Mouse (Mus musculus) left cerebral cortex, postnatal 4 days (tissue): ENCODE data around the gene Fbxo41. TPM values are rescaled to one million over a fixed set of nuclear protein-coding genes. Genes with fewer than 3 reads are reported as not detected.
A peak's percentile ranks its signal among the peaks of the same experiment; 100 is the strongest.

ENCODE experiments used
- DNase-seq: peaks from one replicate; pipeline ENCODE4 v3.0.0-alpha.2; 2022
- intact Hi-C: fragments of 180-260 bp; cut with DNase I; formaldehyde crosslinking; loops from one replicate; pipeline ENCODE4 v1.15.1; 2025
- total RNA-seq, 2 experiments: library from RNA; stranded (reverse); gene quantifications; 2 replicates each; pipeline ENCODE4 v1.2.3; 2021

Fbxo41 gene
- total RNA-seq, 2 experiments from 2014 or later = 88.6 to 89.6 TPM

DNA sequence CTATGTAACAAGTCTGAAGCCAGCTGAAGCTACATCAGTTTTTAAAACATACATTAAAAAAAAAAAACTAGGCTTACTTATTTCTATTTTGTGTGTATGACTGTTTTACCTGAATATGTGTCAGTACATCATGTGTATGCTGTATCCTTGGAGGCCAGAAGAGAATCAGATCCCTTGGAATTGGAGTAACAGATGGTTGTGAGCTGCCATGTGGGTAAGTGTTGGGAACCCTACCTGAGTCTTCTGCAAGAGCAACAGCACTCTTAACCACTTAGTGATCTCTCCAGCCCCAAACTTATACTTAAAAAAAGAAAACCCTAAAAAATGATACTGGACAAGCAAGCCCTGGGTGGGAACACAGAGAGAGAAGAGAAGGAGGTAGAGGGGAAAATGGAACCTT lies 5.8 kb downstream of the Fbxo41 start:
- intact Hi-C loops = no loop called here

DNA sequence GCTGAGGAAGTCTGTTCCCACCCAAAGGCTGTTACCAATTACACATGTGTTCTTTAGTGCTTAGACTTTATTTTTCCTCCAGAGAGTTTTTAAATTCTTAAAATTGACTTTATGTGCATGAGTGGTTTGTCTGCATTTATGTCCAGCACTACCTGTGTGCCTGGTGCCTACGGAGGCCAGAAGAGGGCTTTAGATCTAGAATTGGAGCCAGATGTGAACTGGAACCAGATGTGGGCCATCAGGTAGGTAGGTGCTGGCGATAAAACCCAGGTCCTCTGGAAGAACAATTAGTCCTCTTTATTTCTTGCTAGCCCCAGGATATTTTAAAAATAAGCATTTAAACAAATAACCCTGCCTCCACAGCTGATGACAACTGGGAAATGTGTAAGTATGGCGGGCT lies 11.2 kb downstream of the Fbxo41 start:
- DNase-seq = no peak
- intact Hi-C loops = no loop called here

More for the DNA sequence above, 5.8 kb downstream of the Fbxo41 start:
- no peak for DNase-seq

DNA sequence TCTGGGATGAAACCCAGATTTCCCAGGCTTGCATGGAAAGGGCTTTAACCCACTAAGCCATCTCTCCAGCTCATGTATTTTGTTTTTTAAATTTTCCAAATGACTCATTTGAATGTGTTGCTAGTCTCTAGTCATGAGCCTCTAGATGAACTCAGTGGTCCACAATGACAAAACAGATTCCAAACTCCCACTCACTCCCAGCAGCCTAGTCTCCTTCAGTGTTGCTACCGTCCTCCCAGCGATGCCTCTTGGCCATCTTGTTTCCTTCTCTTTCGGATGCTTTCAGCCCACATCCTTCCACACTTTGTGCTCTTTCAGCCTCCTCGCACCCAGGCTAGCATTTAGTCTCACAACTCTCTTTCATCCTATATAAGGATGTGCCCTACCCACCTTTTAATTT lies 12.5 kb downstream of the Fbxo41 start:
- intact Hi-C loops = no loop called here
- DNase-seq = no peak

DNA sequence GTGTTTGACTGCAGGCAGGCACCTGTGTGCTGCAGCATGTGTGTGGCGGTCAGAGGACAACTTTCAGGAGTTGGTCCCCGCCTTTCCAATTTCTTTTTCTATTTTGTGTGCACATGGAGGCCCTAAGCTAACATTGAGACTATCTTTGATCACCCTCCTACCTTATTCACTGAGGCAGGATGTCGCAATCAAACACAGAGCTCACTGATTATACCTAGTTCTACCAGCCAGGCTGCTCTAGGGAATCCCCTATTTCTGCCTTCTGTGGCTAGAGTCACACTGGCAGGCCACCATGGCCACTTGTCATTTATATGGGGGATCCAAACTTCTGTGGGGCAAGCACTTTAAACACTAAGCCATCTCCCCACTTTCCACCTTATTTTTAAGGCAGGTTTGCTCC lies 13.1 kb downstream of the Fbxo41 start:
- intact Hi-C loops = no loop called here
- no peak for DNase-seq

DNA sequence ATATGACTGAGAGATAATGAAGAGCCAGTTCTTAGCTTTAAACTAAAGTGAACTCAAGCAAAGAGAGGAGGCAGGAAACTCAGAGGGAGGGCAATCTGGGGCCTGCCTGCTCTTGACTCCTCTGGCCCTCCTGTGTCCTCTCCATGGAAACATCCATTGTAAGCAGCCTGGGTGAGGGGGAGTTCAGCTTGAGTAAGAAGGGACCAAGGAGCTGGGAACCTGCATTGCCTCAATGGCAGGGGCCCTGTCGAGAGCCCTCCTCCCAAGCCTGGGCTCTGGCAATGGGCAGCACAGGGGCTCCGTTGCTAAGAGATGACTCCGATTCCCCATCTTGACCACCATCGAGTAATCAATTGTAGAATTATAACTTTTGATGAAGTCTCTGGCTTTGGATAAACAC lies 14.3 kb downstream of the Fbxo41 start:
- intact Hi-C loops = no loop called here
- no peak for DNase-seq

DNA sequence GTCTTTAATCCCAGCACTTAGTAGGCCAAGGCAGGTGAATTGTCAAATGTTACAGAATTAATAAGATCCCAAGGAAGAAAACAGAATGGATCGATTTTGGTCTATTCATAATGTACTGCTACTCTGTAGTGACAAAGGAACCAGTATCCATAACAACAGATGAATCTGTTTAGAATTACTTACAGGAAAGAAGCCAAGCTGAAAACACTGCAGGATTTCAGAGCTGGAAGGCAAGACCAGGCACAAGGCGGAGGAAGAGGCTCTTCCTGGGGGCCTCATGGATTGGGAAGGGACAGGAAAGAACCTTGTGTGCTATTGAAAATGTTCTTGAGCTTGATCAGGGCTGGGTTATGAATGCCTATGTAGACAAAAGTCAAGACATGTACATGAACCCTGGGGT lies 17.1 kb downstream of the Fbxo41 start:
- DNase-seq = no peak
- intact Hi-C loops = no loop called here

DNA sequence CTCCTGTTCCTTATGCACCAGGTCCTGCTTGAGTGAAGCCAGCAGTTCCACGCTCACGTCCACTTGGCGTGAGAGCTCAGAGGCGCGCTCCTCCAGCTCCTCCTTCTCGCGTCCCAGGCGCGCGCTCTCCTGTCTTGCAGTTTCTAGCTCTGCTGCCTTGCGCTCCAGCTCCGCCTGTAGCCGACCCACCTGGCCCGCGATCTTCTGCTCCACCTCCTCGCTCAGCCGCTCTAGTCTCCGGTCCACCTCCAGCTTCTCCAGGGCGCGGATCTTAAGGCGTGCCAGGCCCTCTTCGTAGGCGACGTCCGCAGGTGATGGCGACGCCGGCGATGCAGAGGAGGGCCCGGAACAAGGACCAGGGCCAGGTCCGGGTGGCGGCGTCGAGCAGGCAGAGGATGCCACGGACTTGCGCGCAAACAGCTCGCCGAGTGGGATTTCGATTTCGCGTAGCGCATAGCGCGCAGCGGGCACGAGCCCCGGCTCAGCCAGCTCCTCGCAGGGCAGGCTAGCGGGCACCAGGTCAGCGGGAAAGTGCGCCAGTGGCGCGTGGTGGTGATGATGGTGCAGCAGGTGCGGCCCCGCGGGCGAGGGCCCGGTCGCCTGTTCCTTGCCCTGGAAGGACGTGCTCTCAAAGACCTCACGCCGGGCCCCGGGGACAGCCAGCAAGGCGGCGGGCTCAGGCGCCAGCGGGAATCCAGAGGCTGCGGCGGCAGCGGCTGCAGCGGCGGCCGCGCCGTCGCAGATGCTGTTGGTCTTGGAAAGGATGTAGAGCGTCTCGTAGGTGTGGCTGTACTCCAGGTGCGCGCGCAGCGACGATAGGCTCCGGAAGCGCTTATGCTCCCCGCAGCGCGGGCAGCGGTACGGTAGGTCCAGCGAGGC lies 18.7 kb downstream of the Fbxo41 start:
- DNase-seq = no peak
- intact Hi-C loops = no loop called here

DNA sequence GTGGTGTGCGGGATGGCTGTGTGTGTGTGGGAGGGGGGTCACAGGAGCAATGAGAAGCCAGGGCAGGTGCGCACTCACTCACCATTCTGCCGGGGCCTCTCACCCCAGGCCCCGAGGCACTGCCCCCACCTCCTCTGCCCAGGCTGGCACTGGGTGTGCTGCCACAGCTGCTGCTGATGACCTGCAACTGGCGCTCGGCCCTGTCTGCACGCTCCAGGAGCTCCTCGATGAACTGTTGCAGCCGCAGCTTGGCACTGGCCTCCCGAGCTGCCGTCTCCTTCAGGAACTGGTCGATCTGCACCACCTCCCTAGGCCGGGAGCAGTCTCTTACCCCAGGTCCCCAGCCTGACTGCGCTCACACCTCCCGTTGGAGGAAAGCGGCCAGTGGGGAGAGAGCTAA lies 22.1 kb downstream of the Fbxo41 start:
- DNase-seq = peak; percentile 81
- intact Hi-C loops = no loop called here

DNA sequence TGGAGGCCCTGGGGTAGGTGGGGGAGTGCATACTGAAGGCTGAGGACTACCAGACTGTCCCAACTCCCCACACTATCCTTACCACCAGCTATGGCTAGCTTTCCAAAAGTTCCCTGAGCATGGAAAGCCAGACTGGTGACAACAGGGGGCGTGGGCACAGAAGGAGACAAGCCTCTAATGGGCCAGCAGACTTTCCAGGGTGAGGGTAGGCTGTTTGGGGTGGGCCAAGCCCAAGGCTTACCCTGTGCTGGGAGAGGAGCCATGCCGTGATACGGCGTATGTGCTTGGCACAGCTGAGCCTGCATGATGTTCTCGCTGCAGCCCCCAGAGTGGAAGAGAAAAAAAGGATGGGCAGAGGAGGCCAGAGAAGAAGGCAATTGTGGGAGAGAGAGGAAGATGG lies 22.8 kb downstream of the Fbxo41 start:
- peak; percentile 65 for DNase-seq
- intact Hi-C loops = no loop called here

DNA sequence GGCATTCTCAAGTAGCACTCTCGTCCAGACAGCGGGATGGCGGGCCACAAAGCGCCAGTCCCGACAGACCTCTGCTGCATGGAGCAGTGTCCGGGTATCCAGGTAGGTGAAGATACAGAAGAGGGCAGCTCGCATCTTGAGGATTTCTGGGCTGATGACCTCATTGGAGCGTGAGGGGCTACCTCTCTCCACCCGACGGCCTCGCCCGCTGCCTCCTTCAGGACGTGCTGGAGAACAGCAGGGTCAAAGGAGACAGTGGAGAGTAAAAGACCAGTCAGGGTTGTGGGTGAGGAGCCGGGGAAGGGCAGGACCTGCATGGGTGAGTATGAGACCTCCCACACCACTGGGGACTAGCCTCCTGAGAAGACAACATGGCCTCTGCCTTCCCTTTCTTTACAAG lies 24.4 kb downstream of the Fbxo41 start:
- no peak for DNase-seq
- intact Hi-C loops = no loop called here

DNA sequence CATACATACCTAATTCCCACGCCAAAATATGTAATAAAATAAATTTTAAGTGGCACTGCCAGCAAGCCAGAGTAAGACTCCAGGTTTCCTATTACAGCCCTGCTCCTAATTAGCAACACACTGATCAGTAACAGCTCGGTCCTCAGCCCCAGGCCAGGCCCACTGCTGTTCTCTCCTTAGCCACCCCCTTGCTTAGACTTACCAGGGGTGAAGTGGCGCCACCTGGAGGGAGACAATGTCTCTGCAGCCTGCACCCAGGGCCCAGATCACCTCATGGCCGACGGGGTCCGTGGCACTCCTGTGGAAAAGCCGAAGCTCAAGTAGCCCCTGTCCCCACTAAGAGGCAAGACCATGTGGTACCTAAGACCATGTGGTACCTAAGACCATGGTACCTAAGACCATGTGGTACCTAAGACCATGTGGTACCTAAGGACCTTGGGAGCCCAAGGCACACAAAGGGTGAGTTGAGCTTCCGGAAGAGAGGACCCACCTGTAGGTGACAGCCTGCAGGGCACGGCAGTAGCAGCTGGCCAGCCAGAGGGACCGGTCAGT lies 25.4 kb downstream of the Fbxo41 start:
- intact Hi-C loops = no loop called here
- no peak for DNase-seq

DNA sequence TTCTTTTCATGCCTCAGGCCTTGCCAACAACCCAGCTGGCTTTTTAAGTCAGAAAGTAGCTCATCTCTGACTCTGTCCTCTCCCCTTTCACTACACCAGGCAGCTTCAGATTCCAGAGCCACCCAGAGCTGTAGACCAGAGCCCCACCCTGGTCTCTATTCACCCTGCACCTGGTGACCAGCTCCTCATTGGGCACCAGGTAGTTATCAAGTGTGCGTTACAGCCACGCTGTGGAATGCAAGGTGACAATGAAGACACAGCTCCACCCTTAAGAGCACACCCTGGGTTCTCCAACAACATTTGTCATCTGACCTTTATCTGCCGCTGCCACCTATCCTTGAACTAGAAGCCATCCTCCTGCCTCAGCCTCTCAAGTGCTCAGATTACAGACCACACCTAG lies 27.2 kb downstream of the Fbxo41 start:
- DNase-seq = no peak
- intact Hi-C loops = no loop called here

DNA sequence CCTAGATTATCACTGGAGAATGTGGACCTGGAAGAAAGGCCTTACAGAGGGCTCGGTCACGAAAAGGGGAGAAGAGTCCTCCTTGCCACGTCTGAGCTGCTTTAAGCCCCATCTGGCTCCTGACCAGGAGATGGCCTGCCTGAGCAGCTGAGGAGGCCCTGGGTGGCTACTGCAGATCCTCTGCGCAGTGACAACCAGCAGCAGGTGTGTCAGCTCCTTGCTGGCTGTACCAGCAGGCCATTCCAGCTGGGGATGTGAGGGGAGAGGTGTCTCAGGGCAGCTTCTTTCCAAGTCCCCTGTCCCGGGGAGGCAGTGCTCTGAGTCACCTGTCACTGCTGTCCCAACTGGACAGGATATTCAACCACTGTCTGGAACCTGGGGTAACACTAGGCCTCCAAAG lies 30.3 kb downstream of the Fbxo41 start:
- no peak for DNase-seq
- intact Hi-C loops = no loop called here

DNA sequence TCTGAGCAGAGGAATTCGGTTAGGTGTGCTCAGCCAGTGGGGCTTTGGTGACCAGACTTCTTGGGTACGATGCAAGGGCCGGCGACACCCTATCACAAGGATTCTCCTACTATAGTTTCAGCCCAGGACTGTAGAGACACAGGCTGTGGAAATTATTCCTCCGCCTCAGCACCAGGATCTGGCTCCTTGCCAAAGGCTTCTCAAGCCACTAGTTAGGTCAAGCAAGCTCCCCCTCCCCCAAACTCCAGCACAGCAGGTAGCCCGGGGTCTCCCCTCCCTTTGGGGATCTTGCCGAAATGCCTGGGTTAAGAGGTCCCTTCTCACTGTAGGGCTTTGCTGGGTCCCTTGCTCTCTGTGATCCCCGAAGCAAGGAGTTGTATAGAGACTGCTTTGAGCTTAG lies 30.8 kb downstream of the Fbxo41 start:
- DNase-seq = no peak
- intact Hi-C loops = no loop called here

DNA sequence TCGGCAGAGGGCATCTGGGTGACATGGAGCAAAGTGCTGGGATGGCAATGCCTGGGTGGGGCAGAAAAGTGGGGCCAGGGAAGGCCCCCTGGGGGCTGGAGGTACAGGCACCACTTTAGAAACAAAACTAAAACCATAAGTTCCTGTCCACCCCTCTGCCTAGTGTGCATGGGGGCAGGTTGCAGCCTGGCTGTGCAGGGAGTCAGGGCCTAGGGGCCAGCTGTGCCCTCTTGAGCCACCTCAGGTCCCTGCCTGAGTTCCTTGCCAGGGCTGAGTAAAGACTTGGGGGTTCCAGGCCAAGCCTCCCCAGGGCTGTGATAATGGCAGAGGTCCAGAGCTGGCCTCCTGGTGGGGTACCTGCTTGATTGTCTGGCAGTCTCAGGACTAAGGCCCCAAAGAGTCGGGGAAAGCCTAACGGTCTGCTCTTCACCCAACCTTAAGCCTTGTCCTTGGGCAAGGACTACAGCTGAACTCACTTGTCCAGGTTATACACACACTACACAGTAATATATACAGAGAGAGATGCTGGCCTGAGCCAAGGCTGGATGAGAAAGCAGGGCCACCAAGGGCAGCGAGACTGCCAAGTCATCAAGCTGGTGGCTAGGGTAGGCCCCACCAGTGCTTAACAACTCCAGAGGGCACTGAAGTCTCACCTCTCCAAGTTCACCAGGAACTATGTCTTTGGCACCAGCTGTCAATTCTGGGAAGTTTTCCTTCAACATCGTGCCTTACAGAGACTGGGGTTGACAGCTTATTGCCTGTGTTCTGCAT lies 32.9 kb downstream of the Fbxo41 start:
- intact Hi-C loops = no loop called here
- no peak for DNase-seq

DNA sequence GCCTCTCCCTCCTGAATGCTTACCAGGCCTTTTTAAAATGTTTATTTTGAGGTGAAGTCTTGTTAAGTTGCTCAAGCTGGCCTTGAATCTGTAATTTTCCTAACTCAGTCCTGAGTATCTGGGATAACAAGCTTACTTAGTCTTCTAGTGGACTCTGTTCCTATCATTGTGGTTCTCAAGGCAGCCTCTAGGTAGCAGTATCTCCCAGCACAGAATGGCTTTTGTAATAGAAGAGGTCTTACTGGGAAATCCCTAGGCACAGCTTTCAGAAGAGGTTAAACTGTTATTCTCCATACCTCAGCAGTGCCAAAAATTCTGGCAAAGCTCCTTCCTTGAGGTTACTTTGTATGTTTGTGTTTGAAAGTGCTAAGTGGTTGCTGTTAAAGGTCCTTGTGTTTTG lies 37.4 kb downstream of the Fbxo41 start:
- no peak for DNase-seq

DNA sequence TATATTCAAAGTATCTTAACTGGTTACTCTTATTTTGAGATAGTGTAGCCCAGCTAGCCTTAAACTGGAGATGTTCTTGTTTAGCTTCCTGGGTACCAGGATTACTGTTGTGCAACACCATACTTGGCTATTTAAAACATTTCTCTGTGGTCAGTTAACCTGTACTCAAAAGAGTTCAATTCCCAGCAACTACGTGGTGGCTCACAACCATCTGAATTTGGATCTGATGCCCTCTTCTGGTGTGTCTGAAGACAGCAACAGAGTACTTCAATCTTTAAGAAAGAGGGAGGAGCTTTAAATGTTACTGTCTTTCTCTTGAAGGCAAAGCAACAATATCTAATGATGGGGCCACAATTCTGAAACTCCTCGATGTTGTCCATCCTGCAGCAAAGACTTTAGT lies 43.2 kb downstream of the Fbxo41 start:
- intact Hi-C loops = no loop called here
- DNase-seq = no peak

More for the DNA sequence above, 37.4 kb downstream of the Fbxo41 start:
- intact Hi-C loops = no loop called here

DNA sequence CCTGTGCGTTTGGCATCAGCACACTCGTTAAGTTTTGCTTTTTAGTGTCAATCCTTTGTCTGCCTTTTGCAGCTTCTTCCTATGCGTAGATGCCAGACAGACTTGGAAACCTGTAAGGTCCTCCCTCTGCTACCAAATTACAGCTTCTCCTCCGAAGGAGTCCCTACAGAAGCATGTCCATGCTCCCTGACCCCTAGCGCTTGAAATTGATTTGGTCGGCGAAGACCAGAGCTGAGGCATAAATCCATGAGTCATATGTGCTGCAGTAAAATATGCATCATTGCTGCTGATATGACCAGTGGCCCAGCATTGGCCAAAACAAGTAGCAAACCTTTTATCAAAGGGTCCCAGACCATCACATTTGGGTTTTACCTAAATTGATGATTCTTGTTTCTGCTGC lies 50.0 kb downstream of the Fbxo41 start:
- DNase-seq = no peak
- intact Hi-C loops = no loop called here

DNA sequence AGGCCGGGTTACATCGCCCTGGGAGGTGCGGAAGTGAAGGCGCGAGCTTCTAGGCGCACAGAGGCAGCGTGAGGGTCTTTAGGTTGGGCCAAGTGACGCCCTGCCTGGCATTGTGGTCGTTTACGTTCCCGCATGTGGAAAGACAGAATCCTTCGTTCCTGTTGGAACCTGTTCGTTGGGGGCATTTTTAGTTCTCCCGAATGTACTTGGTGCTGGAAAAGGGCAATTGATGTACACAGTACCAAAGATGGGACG lies 50.5 kb downstream of the Fbxo41 start:
- no peak for DNase-seq
- intact Hi-C loops = no loop called here

DNA sequence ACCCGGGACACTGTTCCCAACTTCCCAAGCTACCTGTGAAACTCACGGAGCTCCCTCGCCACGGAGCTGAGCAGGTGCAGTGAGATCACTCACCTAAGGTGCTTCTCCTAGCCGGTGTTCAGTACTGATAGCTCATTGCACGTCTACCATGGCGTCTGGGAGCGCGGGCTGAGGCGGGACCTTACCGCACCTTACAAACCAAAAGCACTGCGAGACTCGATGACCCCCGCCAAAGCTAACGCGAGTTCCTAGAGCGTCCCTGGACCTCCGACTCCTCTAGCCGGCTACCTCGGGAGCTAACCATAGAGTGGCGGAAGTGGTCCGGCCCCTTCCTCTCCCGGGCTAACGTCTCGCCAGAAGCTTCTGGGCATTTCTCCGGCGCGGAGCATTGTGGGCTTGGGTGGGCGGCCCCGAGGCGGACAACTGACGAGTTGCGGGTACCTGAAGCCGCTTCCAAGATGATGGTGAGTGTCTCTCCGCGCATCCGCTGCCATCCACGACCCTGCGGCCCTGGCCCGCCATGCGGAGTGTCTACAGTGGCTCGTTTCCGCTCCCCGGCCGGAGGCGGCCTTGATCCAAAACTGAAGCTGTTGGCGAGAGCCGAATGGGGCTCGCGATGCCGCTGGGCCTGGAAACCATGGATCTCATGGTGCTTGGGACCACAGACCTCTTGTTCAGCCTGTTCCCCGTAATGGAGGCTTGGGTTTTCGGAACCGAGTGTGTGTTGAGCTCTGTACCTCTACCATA lies 51.0 kb downstream of the Fbxo41 start, which contains the start of gene Pradc1:
Gene Pradc1, minus strand, starts transcription at position 307 of the 747 bp plus-strand sequence.
- intact Hi-C loops = no loop called here
- peak; percentile 99 for DNase-seq
